Mouse (Mus musculus): ENCODE results near the gene Klc1.
"Not testable (repeated sequence)": the region's sequence is repeated elsewhere in the genome, so short reads cannot be mapped to it uniquely, and the experiment has no call there.

The Klc1 gene

DNA sequence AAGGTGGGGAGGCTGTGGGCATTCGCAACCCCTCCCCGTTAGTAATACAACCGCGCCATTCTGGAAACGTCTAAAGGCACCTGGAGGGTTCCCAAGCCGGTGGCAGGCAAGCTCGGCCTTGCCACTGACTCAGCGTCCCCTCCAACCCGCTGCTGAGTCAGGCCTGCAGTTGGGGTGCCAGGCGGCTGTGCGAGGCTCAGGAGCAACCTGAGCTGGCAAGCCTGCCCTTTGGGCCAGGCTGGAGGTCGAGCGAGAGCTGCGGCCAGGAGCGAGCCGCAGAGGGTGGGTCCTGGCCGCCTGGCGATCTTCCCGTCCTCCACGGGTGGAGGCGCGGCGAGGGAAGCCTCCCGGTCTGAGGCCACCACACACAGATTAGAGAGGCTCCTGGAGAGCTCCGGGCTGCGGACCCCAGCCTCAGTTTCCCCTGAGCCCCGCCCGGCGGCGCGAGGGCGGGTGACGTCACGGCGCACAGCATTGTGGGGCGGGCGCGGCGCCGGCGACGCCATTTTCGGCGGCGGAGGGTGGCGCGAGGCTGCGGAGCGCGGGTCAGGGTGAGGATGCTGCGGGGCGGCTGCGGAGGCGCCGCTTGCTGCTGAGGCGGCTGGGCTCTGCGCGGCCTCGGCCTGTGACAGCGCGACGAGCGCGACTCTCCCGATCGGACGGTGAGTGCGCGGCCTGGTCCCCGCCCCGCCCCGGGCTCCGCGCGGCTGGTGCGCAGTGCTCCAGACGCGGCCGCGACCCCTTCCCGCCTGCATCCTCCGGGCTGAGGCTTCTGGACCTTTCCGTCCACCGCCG is at the start of gene Klc1:
TSS of gene Klc1 (plus strand) at position 469 of the 795 bp plus-strand sequence.
- DNase-seq, result peak; percentile 81

GRCm38 (mm10) chr12:111710091-111710490 is 48.6 kb upstream of the Klc1 start:
- no peak for DNase-seq

- peak; percentile 36 for DNase-seq
Observed at GRCm38 (mm10) chr12:111712476-111712875, 46.2 kb upstream of the Klc1 start.

GRCm38 (mm10) chr12:111713004-111713651 is 45.5 kb upstream of the Klc1 start, which contains the start of the genes Bag5 and Apopt1:
TSS of gene Bag5 (minus strand) at chr12:111713257.
TSS of gene Apopt1 (plus strand) at chr12:111713261.
- DNase-seq, result peak; percentile 86

DNA sequence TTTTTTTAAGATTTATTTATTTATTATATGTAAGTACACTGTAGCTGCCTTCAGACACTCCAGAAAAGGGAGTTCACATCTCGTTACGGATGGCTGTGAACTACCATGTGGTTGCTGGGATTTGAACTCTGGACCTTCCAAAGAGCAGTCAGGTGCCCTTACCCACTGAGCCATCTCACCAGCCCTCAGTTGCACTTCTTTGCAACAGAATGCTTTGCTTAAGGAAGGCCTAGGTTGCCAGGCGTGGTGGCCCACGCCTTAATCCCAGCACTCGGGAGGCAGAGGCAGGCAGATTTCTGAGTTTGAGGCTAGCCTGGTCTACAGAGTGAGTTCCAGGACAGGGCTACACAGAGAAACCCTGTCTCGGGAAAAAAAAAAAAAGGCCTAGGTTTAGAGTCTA is 44.8 kb upstream of the Klc1 start:
- not testable (repeated sequence) for DNase-seq

DNA sequence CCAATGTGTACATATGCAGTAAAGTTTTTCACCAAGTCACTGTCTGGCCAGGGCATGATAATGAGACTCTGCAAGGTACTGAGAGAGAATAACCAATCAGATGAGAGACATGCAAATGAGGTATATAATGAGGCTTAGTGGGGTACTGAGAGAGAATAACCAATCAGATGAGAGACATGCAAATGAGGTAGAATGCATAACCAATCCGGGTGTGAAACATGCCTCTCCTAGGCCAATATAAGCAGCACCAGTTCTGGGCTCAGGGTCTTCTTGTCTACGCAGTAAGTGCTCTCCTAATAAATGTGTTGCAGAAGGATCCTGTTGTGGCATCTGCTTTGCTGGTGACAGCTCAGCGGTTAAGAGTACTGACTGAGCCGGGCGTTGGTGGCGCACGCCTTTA is 42.1 kb upstream of the Klc1 start:
- DNase-seq, result no peak

GRCm38 (mm10) chr12:111718656-111719055 is 40.0 kb upstream of the Klc1 start:
- no peak for DNase-seq

GRCm38 (mm10) chr12:111720222-111720621 is 38.4 kb upstream of the Klc1 start:
- no peak for DNase-seq

GRCm38 (mm10) chr12:111722654-111723053 is 36.0 kb upstream of the Klc1 start:
- peak; percentile 51 for DNase-seq

DNA sequence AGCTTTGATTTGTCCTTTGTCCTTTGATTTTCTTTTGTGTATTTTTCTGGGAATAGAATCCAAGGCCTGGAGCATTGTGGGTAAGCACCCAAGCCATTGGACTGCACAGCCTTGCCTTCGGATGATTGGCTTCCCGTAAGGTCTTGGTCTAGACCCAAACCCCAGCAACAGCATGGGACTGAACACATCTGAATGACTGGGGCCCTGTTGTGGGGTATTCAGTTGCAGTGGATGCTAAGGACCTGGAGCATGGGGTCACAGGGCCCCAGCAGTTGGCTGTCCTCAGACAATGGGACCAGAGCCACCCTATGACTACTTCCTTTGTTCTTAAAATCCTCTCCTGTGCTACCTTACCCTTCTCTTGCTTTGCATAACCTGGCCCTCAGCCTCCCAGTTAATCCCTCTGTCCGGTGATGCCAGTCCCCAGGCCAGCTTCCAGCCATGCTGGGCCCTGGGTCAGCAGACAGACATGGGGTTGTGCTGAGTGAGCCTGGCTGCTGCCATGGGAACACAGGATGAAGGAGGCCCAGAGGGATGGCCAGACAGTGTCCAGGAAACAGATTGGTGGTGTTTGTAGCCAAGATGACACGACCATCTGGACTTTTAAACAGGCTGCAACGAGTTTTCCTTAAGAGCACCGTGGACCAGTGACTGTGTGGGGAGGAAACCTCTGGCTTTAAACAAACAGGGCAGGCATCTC is 33.9 kb upstream of the Klc1 start:
- no peak for DNase-seq

DNA sequence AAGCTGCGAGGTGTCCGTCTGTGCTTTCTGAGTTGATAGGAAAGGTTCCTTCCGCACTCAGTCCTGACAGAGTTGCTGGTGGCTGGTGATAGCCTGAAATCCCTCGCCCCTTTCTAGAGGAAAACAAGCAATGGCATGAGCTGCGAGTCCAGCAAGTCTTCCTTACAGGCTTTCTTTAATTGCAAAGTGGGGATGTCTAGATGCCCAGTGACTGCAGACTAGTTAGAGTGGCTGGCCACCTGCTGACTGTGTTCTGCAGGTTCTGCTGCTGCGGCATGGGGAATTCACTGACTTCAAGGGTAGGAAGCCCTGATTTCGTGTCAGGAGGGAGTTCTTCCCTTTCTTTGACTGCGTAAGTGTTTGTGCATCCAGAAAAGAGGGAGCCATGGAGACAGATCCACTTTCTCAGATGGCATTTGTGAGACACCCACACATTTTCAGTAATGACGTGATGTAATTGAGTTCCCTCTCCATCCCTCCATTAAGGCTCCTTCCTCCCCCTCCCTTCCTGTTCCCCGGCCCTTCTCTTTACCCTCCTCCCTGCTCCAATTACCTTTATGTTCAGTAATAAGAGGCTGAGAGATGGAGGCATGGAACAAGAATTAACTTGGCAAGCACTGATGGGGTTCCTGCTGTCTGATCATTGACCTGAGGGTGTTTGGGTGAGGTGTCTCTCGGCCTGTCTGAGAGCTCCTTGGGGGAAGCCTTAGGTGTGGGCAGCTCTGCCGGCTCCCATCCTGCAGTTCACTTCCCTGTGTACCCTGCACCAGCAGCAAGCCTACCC is 33.1 kb upstream of the Klc1 start:
- no peak for DNase-seq

- DNase-seq, result no peak
Observed at GRCm38 (mm10) chr12:111726122-111726463, 32.6 kb upstream of the Klc1 start.

DNA sequence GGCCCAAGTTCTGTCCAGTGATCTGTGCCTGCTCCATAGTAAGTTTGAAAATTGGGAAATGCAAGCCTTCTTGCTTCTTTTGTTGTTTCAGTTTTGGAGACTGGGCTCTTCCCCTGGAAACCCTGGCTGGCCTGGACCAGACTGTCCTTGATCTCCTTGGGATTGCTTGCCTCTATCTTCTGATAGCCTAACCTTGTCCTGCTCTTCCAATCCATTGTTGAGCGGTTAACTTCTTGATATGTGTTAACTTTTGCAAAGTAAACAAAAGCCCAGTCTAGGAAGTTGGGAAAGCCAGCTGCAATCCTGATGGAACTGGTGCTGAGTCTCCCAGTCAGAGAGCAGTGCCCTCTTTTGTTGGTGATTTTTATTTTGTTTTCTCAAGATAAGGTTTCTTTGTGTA is 30.7 kb upstream of the Klc1 start:
- DNase-seq, result no peak

GRCm38 (mm10) chr12:111731822-111732807 is 26.5 kb upstream of the Klc1 start:
- DNase-seq, result peak; percentile 86

DNA sequence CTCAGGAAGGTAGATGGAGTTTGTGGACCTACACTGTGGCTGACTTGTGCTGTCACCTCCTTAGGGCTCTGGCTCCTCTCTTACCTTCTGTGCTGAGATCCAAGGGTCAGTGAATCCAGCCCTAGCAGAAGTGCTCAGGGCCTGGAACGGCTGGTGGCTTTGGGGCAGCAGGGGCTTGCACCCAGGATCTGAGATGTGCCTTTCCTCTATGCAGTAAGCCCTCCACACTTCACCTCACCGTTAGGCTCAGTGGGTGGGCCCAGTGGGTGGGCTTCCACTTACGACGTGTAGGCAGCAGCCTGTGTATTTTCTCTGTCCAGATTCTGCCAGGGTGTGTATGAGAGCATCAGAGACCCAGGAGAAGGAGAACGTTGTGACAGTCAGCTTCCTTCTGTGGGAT is 25.7 kb upstream of the Klc1 start:
- no peak for DNase-seq

- no peak for DNase-seq
Observed at GRCm38 (mm10) chr12:111734912-111735311, 23.7 kb upstream of the Klc1 start.

DNA sequence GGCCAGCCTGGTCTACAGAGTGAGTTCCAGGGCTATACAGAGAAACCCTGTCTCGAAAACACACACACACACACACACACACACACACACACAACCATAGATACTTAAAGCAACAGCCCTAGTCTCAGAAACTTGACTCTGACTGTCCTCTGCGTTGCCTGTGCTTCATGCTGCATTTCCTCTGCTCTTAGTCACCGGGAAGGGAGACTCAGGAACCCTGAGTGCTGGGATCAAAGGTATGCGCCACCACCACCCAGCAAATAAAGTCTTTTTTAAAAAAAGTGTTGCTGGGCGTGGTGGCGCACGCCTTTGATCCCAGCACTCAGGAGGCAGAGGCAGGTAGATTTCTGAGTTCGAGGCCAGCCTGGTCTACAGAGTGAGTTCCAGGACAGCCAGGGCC is 22.0 kb upstream of the Klc1 start:
- DNase-seq, result not testable (repeated sequence)

DNA sequence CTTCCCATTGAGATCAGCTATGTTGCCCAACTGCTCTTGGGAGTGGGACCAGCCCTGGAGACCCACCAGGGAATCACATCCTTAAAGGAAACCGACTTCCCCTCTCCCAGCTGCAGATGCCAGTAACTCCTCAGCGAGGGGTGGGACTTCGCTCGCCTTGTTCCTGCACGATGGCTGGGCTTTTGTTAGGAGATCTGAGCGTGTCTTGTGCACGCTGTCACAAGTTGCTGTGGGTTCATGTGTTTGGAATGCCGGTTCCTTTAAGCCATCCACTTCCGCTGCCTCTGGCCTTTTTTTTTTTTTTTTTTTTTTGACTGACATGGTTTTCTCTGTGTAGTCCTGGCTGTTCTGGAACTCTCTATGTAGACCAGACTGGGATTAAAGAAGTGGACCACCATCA is 21.3 kb upstream of the Klc1 start:
- DNase-seq, result no peak

DNA sequence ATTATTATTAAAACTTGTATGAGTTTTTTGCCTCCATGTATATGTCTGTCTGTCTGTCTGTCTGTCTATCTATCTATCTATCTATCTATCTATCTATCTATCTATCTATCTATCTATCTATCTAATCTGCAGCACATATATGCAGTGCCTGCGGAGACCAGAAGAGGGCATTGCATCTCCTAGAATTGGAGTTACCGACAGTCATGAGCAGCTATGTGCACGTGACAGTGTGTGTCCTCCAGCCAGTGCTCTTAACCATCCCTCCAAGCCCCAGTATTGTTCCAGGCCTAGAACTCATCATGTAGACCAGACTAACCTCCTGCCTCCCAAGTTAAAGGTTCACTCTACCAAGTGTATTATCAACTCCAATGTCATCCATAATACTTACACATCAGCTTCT is 19.9 kb upstream of the Klc1 start:
- peak; percentile 38 for DNase-seq

- no peak for DNase-seq
Observed at GRCm38 (mm10) chr12:111741338-111741737, 17.3 kb upstream of the Klc1 start.

DNA sequence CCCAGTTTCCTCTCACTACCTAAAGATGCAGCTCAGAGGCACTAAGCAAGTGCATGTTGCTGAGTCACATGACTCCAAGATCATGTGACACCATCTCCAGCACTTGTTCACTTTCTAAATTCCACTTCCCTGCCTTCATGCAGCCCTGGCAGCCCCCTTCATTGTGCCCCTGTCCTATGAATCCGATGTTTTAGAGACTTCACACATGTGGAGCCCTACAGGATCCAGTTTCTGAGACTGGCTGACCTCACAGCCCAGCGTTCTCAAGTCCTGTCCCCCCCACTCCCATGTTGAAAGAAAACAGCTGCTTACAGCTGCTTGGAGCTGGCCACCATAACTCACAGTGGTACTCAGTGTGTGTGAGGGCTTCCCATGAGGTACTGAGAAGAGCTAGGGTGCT is 15.2 kb upstream of the Klc1 start:
- no peak for DNase-seq

DNA sequence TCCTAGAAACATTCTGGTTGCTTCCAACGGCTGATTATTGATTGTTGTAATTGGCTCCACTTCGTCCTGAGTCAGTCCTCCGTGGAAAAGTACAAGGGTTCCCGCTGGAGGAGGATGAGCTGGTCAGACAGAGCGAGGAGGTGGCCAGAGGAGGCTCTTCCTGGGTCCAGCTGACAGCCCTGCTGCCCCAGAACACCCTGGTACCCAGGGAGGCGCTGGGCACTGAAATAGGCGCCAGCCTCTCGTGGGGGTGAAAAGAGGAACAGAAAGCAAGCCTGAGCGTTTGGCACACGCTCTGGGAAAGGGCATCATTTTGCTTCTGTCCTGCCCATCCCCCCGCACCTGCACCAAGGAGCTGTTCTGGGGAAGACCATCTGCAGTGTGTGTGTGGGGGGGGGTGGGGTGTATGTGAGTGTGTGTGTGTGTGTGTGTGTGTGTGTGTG is 14.6 kb upstream of the Klc1 start:
- no peak for DNase-seq
